Mouse (Mus musculus) layer of hippocampus, adult 11-12 months (tissue): ENCODE results near the gene Pdp2.
"Not testable (repeated sequence)": the region's sequence is repeated elsewhere in the genome, so short reads cannot be mapped to it uniquely, and the experiment has no call there.

Source experiments
- DNase-seq: peaks from one replicate; pipeline ENCODE4 v3.0.0; 2022; ENCODE audit warnings: low spot score

Pdp2 gene

GRCm38 (mm10) chr8:104591133-104591834, at the start of gene Pdp2:
Gene Pdp2 (plus strand): TSS chr8:104591451.
- peak; percentile 95 for DNase-seq

DNA sequence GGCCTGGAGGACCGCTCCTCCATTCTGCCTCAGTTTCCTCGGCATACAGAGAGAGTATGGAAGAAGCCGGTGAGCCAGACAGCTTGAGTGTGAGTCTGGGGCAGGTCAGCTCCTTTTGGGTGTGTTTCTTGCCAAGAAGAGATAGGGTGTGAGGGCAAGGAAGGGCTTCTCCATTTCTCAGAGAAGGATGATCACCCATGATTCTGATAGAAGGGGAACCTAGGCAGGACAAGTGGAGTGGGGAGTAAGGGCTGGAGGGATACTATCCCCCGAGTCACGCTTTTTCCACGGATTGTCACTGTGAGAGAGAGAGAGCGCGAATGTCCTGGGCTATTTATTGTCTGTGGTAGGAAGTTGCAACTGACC, 49.8 kb upstream of the Pdp2 start:
- DNase-seq, result no peak

- DNase-seq, result peak; percentile 73
Measured at GRCm38 (mm10) chr8:104542160-104542559, 49.1 kb upstream of the Pdp2 start.

- no peak for DNase-seq
Measured at GRCm38 (mm10) chr8:104543440-104544045, 47.7 kb upstream of the Pdp2 start.

- DNase-seq, result no peak
Measured at GRCm38 (mm10) chr8:104555191-104555590, 36.1 kb upstream of the Pdp2 start.

- DNase-seq, result no peak
Measured at GRCm38 (mm10) chr8:104557226-104557625, 34.0 kb upstream of the Pdp2 start.

DNA sequence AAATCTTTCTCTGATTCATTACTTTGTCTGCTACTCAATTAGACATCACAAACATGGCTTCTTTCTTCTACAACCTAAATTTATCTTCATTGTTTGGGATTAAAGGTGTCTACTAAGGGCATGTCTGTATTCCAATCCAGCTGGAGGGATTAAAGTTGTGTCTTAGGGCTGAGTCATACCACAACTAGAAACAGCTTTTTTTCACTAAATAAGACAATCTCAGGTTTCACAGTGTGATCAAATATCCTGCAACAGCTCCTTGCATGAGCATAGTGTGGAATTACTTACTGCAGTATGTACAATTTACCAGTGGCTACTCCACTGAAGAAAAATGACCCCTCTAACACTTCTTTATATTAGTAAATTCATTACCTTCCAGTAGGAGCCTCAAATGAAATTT, 30.5 kb upstream of the Pdp2 start:
- DNase-seq, result no peak

DNA sequence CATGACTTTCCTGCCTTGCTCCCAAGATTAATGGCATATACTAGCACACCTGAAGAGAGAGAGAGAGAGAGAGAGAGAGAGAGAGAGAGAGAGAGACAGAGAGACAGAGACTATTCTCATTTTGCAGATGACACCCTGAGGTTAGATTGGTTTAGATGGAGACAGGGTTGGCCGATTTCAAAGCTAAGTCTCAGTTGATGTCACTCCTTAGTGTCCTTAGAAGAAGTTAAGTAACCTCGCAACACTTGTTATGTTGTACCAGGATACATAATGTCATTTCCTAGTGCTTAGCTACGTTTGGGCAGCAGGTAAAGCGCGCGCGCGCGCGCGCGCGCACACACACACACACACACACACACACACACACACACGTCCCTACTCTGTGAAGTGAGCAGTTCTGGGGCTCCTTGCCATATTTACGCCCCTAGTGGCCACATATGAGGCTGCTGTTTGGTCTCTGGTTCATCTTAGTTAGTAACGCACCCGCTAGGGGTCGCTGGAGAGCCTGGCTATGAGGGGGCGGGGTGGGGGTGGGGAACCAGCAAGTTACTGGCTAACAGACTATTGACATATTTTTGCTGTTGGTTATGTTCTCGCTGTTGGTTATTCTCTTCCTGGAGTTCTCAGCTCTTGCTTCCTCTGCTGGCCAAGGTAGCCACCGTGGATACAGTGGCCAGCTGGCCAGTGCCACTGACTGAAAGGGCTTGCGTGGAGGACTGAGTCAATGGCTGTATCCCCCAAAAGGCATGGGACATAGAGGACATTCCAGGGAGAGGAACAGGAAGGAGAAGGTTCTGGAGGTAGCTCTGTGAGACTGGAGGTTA, 26.4 kb upstream of the Pdp2 start:
- DNase-seq, result peak; percentile 91

GRCm38 (mm10) chr8:104565457-104565798, 25.8 kb upstream of the Pdp2 start:
- DNase-seq, result no peak

DNA sequence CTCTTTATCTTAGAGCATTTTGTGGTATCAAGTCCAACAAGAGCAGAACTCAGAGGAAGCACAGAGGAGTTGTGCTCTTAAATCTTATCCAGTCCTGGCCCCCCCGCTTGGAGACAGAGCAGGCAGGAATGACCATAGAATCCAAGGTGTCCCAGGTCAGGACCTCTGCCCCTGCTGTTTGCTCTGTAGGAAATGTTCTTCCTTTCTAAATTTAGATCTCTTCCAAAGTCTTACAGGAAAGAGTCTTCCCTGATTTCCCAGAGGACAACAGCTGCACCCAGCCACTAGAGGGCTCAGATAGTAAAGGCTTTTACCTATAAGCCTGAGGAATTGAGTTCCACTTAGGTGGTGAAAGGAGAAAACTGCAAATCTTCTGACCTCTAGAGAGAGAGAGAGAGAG, 21.7 kb upstream of the Pdp2 start:
- DNase-seq, result peak; percentile 30

DNA sequence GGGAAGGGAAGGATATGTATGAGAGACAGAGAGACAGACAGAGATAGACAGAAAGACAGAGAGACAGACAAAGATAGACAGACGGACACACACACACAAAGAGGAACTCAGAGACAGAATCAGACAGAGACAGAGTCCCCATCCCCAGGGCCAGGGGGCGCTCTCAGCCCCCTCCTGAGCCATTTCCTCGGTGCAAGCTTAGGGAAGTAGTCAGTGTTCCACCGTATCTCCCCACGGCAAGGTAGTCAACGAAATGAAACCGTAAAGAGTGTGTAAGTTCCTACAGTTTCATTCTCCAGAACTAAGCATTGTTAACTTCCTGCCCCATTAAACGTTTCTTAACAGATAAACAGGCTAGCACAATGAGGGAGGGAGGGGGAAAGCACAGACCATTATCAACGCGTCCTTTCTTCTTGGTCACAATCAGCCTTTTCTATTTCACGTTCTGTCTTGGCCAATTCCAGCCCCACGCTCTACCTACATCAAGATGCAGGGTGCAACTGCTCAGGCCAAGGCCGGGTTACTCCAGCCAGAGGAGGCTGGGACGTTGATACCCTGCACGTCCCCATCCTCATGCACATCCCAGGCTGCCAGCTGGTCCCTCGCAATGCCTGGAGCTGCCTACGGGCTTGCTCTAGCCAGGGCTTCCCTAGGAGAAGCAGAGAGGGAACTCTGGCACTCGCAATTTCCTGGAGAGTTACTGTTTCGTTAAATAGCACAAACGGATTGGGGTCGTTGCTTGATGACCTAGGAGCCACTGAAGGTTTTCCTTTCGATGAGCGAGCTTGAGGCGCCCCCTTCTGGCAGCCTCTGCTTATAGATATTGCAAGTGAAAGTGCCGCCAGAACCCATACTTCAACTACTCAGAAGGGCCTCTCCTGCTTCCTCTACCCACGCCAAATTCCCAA, 20.6 kb upstream of the Pdp2 start:
- DNase-seq, result peak; percentile 89

- no peak for DNase-seq
Measured at GRCm38 (mm10) chr8:104576820-104577219, 14.4 kb upstream of the Pdp2 start.

GRCm38 (mm10) chr8:104577606-104578005, 13.6 kb upstream of the Pdp2 start:
- DNase-seq, result not testable (repeated sequence)

- no peak for DNase-seq
Measured at GRCm38 (mm10) chr8:104584522-104584921, 6.7 kb upstream of the Pdp2 start.

- DNase-seq, result no peak
Measured at GRCm38 (mm10) chr8:104590284-104590683, 967 bp upstream of the Pdp2 start.

- no peak for DNase-seq
Measured at GRCm38 (mm10) chr8:104591856-104592255, 605 bp downstream of the Pdp2 start.

- no peak for DNase-seq
Measured at GRCm38 (mm10) chr8:104592566-104592965, 1.3 kb downstream of the Pdp2 start.

DNA sequence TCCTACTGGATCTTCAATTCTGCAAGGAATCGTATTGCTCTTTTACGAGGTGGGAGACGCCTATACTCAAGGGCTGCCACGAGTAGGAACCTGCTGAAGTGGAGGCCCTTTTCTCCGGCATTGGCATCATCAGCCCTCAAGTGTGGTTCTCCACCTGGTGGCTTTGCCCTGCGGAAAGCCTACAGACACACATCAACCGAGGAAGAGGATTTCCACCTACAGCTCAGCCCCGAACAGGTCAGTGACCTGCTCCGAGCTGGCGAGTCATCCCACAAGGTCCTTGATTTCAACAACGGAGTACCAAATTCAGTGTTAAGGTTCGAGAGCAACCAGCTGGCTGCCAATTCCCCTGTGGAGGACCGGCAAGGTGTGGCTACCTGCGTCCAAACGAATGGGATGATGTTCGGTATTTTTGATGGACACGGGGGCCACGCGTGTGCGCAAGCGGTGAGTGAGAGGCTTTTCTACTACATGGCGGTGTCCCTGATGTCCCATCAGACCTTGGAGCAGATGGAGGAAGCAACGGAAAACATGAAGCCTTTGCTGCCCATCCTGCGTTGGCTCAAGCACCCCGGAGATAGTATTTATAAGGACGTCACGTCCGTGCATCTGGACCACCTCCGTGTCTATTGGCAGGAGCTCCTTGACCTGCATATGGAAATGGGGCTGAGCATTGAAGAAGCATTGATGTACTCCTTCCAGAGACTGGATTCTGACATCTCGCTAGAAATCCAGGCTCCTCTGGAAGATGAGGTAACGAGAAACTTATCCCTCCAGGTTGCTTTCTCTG, 2.5 kb downstream of the Pdp2 start:
- DNase-seq, result no peak

DNA sequence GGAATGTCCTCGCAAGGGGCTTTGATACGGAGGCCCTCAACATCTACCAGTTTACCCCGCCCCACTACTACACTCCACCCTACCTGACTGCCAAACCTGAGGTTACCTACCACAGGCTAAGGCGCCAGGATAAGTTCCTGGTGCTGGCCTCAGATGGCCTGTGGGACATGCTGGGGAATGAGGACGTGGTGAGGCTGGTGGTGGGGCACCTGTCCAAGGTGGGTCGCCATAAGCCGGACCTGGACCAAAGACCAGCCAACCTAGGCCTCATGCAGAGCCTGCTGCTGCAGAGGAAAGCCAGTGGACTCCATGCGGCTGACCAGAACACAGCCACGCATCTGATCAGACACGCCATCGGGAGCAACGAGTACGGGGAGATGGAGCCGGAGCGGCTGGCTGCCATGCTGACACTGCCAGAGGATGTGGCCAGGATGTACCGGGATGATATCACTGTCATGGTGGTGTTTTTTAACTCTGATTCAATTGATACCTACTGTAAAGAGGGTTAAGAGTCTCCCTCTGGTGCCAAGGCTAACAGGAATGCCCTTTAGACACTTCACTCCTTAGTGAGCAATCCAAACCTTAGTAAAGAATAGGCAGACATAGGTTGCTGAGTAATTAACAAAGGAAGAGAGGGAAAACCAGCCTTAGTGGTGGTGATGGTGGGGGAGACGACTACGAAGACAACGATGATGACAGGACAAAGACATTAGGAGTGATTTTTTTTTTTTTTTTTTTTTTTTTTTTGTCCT, 3.5 kb downstream of the Pdp2 start:
- DNase-seq, result no peak

- no peak for DNase-seq
Measured at GRCm38 (mm10) chr8:104595773-104596536, 4.7 kb downstream of the Pdp2 start.
